Mouse (Mus musculus): ENCODE results near the gene Ppp1r15b. TPM values are rescaled to one million over a fixed set of nuclear protein-coding genes. Genes with fewer than 3 reads are reported as not detected.

The Ppp1r15b gene
- total RNA-seq, 2 experiments from 2014 or later = 44.6 to 49.3 TPM

DNA sequence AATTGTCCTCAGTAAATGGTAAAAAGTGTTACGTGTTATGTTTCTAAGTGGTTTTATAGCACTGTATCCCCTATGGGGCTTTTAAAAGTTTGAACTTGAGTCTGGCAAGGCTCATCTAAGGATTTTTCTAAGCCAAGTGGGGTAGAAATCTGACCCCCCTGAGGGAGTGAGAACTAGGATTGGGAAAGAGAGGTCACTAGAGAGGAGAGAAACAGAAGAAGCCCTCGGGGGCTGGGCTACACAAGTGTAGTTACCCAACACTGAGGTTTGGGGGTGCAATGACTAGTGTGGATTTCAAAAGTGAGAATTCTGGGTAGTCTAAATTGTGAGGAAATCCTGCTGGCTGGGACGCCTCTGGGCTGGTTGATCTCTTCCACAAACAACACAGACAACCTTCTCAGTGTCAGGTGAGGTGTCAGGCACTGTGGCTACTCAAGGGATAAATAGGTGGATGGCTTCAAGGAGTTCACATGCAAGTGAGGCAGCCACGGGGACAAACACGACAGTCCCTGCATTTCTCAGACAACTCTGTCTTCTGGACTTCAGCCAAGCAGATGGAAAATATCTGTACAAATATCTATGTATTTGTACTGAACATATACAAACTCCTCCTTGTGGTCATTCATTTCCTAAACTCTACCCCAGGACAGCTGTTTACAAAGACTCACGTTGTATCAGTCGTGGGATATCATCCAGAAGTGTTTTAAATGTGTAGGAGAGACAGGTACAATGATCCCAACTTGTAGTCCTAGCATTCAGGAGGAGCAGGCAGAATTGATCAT is 10.8 kb upstream of the Ppp1r15b start:
- DNase-seq (ENCODE audit: low spot score in 2 of 2) = no peak

DNA sequence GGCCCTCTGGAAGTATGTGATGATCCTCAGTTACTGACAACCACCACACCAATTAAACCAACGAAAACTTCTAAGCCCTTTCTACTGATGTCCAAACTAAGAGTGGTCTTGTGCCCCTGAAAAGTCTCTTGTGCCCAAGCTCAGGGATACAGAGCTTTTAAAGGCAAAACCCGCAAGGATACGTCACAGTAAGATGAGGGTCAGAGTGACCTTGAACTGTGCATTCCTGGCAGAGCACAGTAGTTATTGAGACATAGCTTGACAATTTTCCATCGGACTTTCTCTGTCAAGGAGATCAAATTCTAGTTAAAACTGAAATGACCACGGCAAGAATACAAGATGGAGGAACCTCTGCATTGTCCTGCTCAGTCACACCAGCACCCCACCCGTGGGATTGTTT is 9.7 kb upstream of the Ppp1r15b start:
- DNase-seq (ENCODE audit: low spot score in 2 of 2) = no peak

DNA sequence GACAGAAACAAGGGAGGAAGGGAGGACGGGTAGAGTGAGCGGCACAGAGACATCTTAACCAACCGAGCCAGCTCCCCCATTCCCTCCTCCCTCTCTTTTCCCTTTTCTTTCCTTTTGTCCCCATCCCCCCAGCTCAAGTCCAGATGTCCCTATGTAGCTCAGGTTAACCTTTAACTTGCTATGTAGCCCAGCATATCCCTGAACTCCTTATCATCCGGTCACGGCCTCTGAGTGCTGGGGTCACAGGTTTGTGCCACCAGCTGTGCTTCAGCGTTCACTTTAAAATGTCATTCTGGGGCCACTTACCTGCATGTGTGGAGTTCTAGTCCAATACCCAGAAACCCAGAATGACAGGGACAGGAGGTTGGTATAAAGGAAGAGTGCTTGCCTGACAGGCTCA is 6.8 kb upstream of the Ppp1r15b start:
- no peak for DNase-seq (ENCODE audit: low spot score in 2 of 2)

DNA sequence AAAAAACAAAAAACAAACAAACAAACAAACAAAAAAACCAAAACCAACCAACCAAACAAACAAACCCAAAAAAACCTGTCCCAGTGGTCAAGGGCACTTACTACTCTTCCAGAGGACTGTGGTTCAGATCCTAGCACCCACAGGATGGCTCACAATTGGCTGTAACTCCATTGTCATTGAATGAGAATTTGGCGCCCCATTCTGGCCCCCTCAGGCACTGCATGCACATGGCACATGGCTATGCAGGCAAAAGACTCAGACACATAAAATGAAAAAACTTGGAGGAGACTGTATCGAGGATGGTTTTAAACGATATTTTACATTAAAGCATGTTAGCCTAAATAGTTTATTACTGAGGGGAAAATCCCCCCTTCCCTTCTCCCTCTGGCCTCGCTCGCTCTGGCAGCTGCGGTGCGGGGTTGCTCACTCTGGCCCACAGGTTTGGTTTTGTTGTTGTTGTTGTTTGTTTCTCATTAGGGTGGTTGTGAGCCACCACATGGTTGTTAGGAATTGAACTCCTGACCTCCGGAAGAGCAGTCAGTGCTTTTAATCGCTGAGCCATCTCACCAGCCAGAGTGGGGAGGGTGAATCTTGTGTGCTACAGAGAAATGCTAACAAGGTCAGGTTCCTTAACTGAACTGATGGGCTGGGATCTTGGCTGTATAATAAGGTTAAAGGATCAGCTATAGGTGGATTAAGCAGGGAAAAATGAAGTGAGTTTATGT is 5.1 kb upstream of the Ppp1r15b start:
- DNase-seq (ENCODE audit: low spot score in 2 of 2) = no peak

DNA sequence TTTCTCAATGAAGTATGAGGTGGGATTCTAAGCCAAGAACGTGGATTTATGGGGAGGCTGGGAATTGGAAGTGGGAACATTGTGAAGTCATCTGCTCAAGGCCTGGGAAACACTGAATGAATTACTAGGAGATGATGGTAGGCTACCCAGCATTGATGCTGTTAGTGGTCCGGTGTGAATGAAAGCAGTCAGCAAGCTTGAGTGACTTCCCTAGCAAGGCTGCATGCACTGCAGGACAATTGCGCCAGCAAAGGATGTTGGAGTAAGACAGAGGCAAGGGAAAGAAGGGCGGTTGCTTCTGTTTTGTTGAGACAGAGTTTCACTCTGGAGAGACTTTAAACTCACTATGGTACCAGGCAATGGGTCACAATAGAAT is 4.6 kb upstream of the Ppp1r15b start:
- DNase-seq (ENCODE audit: low spot score in 2 of 2) = no peak

DNA sequence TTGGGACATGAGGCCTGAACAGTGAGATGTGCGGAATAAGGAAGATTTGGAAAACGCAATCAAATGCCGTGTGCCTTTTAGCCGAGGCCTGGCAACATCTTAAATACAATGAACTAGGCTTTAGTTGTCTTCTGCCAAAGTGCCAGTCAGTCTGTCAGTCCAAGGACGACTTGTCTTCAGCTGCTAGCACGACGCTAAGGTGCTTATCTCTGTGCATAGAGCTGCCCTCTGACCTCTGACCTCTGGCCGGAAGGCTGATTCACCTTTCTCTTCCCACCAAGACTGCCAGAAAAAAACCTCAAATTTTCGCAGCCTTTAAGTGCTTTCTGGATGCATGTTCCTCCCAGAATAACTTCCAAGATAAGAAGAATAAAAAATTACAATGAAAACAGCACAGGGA is 3.6 kb upstream of the Ppp1r15b start:
- DNase-seq (ENCODE audit: low spot score in 2 of 2) = no peak

DNA sequence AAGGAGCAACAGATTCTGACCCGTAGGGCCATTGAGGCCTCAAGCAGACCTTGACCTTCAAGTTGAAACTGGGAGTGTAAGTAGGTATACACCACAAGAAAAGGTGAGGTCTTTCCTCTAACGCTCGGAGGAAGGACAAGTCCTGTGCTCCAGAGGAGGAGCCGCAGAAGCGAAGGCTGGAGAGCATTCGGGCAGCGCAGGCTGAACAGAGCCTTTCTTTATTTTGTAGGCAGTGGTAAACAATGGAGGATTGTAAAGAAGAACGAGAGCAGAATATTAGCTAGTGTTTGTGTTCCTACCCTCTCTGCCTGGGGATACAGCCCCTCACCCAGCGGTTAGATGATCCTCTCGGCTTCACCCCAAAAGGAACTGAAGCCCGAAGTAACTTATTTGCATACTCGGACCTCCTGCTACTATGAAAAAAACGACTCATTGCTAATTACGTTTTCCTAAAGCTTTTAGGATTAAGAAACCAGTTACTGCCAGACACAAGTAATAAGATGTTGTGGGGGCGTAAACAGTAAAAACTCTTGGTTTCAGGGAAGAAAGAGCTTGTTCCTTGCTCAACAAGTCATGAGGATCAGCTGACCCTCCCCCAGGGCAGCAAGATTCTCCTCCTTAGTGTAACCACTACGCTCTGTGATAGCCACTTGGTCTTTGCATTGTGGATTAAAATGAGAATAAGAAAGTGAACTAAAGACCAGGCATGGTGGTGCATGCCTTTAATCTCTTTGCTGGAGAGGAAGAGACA is 1.3 kb upstream of the Ppp1r15b start:
- DNase-seq (ENCODE audit: low spot score in 2 of 2) = no peak

DNA sequence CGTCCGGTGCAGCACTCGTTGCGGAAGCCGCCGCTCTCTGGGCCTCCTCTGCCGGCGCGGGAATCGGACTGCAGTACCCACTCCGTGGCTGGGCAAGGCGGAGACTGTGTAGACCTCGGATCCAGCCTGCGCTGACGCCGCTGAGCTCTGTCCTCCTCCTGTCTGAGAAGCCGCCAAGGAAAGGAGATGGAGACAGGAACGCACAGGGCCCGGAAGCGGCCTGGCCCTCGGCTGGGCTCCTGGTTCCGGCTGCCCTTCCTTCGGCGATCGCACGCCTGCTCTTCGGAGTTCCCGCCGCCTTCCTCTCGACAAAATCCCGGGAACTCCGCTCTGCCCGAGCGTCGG is 590 bp downstream of the Ppp1r15b start:
- no peak for DNase-seq (ENCODE audit: low spot score in 2 of 2)

DNA sequence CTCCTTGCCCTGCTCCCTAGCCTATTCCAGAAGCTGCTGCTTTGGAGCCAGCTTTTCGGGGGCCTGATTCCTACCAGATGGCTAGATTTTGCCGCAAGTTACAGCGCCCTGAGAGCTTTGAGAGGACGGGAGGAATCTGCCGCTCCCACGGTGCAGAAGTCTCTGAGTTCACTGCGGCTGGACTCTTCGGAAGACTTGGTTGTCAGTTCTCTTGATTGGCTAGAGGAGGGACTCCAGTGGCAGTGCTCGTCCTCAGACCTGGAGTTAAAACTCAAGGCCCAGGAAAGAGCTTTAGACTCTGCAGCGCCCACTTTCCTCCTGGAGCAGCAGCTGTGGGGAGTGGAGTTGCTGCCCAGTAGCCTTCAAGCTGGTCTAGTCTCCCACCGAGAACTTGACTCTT is 993 bp downstream of the Ppp1r15b start:
- DNase-seq (ENCODE audit: low spot score in 2 of 2) = no peak

DNA sequence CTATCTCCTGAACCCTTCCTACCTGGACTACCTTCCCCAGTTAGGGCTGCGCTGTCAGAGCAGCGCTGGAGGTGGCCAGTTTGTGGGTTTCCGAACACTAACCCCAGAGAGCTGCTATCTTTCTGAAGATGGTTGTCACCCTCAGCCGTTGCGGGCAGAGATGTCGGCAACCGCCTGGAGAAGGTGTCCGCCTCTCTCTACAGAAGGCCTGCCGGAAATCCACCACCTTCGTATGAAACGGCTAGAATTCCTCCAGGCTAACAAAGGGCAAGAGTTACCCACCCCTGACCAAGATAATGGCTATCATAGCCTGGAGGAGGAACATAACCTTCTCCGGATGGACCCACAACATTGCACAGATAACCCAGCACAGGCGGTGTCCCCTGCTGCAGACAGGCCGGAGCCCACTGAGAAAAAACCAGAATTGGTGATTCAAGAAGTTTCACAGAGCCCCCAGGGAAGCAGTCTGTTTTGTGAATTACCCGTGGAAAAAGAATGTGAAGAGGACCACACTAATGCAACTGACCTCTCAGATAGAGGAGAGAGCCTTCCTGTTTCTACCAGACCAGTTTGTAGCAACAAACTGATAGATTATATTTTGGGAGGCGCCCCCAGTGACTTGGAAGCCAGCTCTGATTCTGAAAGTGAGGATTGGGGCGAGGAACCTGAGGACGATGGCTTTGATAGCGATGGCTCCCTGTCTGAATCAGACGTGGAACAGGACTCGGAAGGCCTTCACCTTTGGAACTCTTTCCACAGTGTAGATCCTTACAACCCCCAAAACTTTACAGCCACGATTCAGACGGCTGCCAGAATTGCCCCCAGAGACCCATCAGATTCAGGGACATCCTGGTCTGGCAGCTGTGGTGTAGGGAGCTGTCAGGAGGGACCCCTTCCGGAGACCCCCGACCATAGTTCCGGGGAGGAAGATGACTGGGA is 1.7 kb downstream of the Ppp1r15b start:
- DNase-seq (ENCODE audit: low spot score in 2 of 2) = no peak

DNA sequence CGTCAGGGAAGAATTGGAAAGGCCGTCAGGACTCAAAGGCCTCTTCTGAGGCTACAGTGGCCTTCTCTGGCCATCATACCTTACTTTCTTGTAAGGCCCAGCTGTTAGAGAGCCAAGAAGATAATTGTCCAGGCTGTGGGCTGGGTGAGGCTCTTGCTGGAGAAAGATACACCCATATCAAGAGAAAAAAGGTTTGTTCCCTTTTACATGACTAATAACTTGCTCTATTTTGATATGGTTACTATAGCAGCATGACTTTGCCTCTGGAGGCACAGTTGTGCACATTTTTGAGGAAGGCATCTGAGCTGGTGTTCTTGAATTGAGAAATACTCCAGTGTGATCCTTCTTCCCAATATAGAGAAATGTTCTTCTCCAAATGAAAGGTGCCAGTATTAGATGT is 2.5 kb downstream of the Ppp1r15b start:
- no peak for DNase-seq (ENCODE audit: low spot score in 2 of 2)

DNA sequence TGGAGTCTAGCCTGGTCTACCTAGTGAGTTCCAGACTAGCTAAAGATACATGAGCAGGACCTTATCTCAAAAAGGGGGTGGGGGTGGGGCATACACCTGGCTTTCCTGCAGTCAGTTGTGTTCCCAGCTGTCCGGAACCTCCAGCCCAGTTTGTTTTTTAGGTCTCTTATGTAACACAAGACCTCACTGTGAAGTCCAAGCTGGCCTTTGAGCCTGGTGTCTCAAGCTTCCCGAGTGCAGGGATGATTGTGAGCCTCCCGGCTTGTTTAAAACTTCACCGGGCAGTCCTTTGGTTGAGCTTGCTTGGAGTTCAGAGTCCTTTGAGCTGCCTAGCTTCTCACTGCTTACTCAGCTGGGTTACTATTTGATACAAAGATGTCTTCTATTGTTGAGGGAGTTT is 3.1 kb downstream of the Ppp1r15b start:
- DNase-seq (ENCODE audit: low spot score in 2 of 2) = no peak

DNA sequence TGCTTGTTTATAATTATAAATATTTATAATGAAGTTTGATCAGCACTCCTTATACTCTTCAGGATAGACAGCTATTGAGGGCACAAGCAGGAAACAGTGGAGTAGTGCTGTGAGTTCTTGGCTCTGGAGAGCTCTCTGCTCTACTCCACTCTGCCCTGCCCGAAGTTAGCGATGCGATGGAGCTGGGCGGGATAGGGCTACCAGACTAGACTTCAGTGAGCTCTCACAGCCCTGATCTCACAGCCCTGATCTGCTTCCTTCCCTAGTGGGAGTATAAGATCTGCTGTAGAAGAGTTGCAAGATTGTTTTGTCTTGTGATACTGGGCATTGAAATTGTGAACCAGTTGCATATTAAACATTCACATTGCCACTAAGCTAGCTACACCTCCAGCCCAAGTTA is 3.9 kb downstream of the Ppp1r15b start:
- no peak for DNase-seq (ENCODE audit: low spot score in 2 of 2)

DNA sequence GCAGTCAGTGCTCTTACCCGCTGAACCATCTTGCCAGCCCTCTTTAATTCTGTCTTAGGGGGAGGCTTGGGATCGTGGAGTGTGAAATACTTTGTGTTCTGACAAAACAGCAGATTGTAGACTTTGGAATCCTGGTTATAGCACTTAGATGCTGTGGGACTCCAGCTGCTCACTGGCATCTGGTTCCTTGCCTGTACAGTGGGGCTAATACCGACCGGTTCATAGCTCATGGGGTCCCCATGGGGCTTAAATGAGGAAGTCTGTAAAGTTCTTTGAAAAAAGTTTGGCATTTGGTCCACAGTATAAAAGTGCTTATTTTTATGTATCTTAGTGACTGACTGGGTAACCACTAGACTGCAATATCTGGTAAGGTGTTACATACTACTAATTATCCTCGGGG is 4.9 kb downstream of the Ppp1r15b start:
- DNase-seq (ENCODE audit: low spot score in 2 of 2) = no peak

DNA sequence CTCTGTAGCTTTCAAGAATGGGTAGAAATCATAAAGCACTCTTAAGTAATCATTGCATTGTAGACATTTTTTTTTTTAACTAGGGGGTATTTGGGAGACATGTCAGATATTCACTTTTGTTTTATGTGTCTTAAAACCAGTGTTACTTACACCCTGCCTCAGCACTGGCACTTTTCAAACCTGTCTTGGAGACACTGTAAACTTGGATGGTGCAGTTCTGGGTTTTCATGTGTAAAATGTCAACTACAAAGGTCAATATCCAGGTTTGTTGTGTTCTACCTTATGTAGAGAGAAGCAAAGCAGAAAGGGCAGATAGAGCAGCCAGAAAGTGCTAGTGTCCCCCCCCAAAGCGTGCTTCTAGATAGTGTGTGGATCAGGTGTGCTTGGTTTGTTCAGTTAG is 7.5 kb downstream of the Ppp1r15b start:
- DNase-seq (ENCODE audit: low spot score in 2 of 2) = no peak

DNA sequence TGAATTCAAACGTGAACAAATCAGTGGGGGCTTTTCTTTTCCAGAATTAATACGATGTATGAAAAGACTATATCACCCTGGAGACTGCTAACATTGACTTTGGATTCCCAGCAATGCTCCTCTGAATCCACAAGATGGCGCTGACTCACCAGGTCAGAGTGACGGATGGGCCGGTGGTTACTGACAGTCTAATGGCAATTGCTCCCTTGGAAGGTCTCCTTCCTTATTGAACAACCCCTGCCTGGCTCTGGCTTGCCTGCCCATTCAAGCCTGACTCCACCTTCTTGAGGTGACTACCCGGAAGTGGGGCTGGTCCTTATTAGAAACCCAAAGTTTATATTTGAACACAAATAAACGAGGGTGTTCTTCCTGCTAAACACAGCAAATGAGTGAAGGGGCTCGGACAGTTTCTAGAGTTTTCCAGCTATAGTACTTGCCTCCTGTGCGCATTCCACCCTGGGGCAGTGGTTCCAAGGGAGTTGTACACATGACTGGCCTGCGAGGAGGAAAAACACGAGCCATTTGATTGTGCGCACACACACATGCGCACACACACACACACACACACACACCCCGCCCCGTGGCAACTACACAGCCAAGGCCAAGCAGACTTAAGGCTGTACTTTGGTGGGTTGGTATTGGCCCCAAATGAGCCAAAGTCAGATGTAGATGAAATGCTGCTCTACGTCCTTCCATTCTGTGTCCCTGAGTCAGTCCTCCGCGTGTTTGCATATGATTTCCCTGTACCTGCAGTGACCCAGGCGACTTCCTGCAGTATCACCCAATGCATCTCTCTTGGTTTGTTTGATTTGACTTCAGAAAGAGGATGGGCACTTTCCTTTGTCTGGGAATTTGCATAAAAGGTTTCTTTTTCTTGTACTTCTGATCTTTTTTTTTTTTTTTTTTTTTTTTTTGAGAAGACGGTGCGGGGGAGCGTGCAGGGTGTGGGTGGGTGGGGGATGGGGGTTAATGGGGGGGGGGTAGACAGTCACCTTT is 15.4 kb downstream of the Ppp1r15b start:
- peak; percentile 46 to 50 for DNase-seq (ENCODE audit: low spot score in 2 of 2)

DNA sequence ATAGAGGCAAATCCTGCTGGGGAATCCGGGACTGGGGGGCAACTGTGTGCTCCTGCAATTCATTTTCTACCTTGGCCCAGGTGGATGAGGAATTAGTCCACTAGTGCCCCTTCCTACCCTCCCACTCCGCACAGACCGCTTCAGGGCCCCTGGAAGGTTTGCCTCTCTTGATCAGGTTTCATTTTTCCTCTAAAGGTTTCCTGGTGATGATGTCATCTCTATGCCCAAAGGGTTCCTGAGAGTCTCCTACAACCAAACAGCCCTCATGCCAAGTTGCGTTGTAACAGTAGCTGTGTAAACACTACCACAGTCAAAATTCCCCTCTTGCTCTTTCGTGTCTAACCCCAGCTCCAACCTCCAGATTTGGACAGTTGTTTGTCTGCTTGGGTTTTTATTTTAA is 16.4 kb downstream of the Ppp1r15b start:
- DNase-seq (ENCODE audit: low spot score in 2 of 2) = no peak

DNA sequence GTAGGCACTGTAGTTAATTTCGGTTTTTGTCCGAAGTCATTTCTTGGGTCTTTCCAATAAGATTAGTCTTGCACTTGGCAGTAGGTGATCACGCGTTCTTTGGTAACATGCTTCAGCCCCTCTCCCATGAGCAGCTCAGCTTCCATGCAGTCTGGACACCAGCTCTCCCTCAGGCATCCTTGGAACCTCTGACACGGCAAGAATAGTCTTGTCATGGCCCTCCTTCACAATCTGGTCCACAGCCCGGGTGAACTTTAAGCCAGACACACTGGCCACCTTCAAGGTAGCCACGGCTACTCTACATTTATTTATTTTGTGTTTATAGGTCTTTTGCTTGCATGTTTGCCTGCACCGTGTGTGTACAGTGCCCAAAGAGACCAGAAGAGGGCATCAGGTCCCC is 17.2 kb downstream of the Ppp1r15b start:
- no peak for DNase-seq (ENCODE audit: low spot score in 2 of 2)

DNA sequence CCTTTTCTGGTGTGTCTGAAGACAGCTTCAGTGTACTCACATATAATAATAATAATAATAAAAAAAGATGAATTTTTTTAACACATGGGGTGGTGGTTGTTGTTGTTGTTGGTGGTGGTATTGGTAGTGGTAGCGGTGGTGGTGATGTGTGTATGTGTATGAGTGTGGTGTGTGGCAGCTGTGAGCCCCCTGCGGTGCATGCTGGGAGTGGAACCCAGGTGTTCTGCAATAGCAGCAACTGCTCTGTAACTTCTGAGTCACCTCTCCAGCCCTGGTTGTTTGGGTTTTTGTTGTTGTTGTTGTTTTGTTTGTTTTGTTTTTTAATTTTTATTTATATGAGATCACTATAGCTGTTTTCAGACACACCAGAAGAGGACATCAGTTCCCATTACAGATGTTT is 19.6 kb downstream of the Ppp1r15b start:
- no peak for DNase-seq (ENCODE audit: low spot score in 2 of 2)

DNA sequence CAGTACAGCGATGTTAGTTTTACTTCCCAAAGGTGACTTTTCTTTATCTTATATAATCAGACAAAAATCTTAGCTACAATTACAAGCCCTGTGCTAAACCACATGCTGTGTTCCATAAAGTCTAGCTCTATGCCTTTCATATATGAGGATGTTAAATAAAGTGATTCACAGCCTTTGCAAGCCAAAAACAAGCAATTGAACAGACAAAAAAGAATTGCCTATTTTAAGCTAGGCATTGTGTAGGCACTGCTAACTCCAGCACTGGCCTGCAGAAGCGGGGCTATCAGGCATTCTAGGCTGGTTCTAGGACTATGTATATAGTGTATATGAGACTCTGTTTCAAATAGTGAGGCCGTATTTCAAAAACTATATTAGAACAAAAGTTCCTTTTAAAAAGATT is 21.3 kb downstream of the Ppp1r15b start:
- DNase-seq (ENCODE audit: low spot score in 2 of 2) = no peak

Data from left cerebral cortex, adult 18-20 months (tissue).